Mouse (Mus musculus): ENCODE results near the gene Scfd2. TPM values are rescaled to one million over a fixed set of nuclear protein-coding genes. Genes with fewer than 3 reads are reported as not detected.

The Scfd2 gene
- polyA plus RNA-seq, 1 experiment from 2014 or later: 3.7 TPM

- H3K4me3 ChIP-seq (ENCODE audit: inconsistent target): no peak overlapping the region
- H3K79me2 ChIP-seq (ENCODE audit: inconsistent target): no peaks in the 10 kb centered on the region
- H3K27ac ChIP-seq: no peak overlapping the region
- WGBS (ENCODE audit: missing documents): 64% methylated on average over 4 of the region's 4 CpGs
- H3K36me3 ChIP-seq (ENCODE audit: inconsistent target): no peaks in the 10 kb centered on the region
Measured at GRCm38 (mm10) chr5:74365984-74366709, 165.4 kb downstream of the Scfd2 start.

GRCm38 (mm10) chr5:74365408-74365807 lies 166.2 kb downstream of the Scfd2 start:
- WGBS (ENCODE audit: missing documents): 94% methylated on average over 6 of the region's 6 CpGs
- Histone ChIP-seq H3K79me2 (ENCODE audit: inconsistent target) (no peaks in the 10 kb centered on the region), H3K27ac (no peak overlapping the region), H3K4me3 (ENCODE audit: inconsistent target) (no peak overlapping the region), H3K36me3 (ENCODE audit: inconsistent target) (no peaks in the 10 kb centered on the region)

DNA sequence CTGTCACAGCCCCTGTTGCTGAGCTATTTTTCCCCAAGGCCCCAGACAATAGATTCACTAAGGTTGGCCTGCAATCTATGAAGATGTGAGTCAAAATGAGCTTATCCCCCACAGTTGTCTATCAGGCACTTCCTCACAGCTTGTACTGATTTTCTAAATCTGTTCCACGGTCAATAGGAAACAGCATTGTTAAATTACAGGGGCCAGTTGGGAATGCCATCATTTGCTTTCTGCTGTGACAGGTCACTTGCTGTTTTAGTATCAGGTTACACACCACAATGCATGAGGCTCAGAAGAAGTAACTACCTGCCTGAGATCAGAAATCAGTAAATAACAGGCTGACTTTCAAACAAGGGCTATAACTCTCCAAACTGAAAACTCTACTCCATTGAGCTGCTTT lies 168.3 kb downstream of the Scfd2 start:
- no peak overlapping the region for H3K27ac ChIP-seq
- no peaks in the 10 kb centered on the region for H3K79me2 ChIP-seq (ENCODE audit: inconsistent target)
- H3K4me3 ChIP-seq (ENCODE audit: inconsistent target): no peak overlapping the region
- H3K36me3 ChIP-seq (ENCODE audit: inconsistent target): no peaks in the 10 kb centered on the region
- 91% methylated on average over 1 of the region's 1 CpGs for WGBS (ENCODE audit: missing documents)

GRCm38 (mm10) chr5:74361531-74361930 lies 170.0 kb downstream of the Scfd2 start:
- Histone ChIP-seq H3K27ac (no peak overlapping the region), H3K79me2 (ENCODE audit: inconsistent target) (no peaks in the 10 kb centered on the region), H3K36me3 (ENCODE audit: inconsistent target) (no peaks in the 10 kb centered on the region), H3K4me3 (ENCODE audit: inconsistent target) (no peak overlapping the region)
- WGBS (ENCODE audit: missing documents): 88% methylated on average over 5 of the region's 5 CpGs

GRCm38 (mm10) chr5:74358033-74358432 lies 173.5 kb downstream of the Scfd2 start:
- WGBS (ENCODE audit: missing documents): 94% methylated on average over 8 of the region's 8 CpGs
- Histone ChIP-seq H3K27ac (no peak overlapping the region), H3K4me3 (ENCODE audit: inconsistent target) (no peak overlapping the region), H3K79me2 (ENCODE audit: inconsistent target) (no peaks in the 10 kb centered on the region), H3K36me3 (ENCODE audit: inconsistent target) (no peaks in the 10 kb centered on the region)

DNA sequence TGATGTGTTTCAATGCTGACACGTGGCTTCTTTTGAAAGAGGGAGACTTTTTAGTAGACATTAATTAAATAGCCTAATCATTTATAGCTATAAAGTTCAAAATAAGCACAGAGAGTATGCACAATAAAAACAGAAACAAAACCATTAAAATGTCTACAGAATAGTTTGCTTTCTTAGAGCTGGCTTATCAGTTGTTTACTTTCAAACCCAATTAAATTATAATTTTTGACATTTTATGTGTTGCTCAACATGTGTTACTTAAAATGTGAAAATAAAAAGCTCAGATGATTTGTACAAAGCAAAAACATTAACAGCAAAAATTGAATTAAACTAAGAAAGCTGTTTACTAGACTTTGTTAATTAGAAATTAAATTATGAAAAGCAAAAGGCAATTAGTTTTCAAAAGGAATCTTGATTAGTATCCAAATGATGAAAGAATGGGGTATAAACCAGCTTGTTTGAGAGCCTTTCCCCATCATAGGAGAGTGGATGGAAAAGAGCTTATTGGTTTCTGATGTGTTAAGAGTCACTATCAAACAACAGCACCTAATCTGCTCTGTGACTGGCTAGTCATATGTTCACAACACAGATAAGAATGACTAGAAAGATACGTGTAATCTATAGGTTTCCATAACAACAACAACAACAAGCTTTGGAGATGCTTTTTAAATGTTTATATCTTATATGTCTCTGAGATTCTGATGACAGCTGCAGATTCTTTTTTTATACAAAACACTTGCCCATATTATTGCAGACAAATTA lies 176.0 kb downstream of the Scfd2 start:
- Histone ChIP-seq H3K4me3 (ENCODE audit: inconsistent target) (no peak overlapping the region), H3K27ac (no peak overlapping the region), H3K79me2 (ENCODE audit: inconsistent target) (no peaks in the 10 kb centered on the region), H3K36me3 (ENCODE audit: inconsistent target) (no peaks in the 10 kb centered on the region)
- WGBS (ENCODE audit: missing documents): 100% methylated on average over 2 of the region's 2 CpGs

DNA sequence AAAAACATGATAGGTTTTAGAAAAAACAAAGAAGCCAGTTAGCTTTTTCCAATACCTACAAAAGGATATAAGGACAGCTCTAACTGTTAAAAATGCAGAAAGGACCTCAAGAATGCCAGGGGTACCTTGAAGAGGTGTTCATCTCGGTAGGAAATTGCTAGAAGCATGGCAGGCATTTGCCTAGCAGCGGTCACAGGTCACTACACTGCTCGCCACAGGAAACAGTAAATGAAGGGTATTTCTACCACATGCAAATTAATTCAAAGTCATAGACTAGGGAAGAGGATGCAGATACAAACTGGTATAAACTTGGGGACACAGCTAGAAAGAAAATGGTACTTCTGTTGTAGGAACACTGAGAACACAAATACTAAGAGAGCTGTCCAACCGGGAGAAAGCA lies 180.7 kb downstream of the Scfd2 start:
- Histone ChIP-seq H3K79me2 (ENCODE audit: inconsistent target) (no peaks in the 10 kb centered on the region), H3K27ac (no peak overlapping the region), H3K36me3 (ENCODE audit: inconsistent target) (no peaks in the 10 kb centered on the region), H3K4me3 (ENCODE audit: inconsistent target) (no peak overlapping the region)
- 93% methylated on average over 4 of the region's 4 CpGs for WGBS (ENCODE audit: missing documents)

DNA sequence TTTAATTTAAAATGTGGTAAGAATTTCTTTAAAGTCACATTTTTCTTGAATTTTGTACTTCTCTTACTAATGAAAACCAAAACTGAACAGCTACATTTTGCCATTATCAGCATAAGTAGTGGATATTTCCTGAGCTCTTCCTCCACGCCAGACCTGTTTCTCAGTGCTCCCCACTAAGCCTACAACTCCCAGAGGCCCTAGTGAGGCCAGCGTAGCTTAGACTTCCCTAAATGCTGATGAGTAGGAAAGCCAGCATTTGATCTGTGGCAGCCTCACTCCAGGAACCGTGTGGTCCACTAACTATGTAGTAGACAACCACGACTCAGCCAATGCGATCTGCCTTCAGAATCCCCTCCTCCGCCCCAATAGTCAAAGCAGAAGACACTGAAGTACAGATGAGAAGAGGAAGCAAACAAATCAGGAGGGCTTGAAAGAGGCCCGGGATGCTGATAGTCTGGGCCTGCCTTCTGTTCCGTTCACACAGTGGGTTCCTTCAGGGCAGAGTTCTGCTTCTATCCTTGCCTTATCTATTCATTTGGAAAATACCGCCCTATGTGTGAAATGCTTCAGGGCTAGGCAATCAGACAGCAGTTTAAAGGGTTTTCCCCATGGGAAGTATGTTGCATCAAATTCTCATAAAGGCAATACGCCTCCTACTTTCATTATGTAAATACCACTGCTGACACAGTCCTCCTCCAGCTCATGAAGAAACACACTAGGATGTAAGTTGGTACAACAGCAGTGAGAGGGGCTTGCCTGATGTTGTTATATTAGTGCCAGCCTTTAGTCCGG lies 183.3 kb downstream of the Scfd2 start:
- Histone ChIP-seq H3K4me3 (ENCODE audit: inconsistent target) (no peak overlapping the region), H3K79me2 (ENCODE audit: inconsistent target) (no peaks in the 10 kb centered on the region), H3K27ac (no peak overlapping the region), H3K36me3 (ENCODE audit: inconsistent target) (no peaks in the 10 kb centered on the region)
- 60% methylated on average over 11 of the region's 11 CpGs for WGBS (ENCODE audit: missing documents)

- no peak overlapping the region for H3K4me3 ChIP-seq (ENCODE audit: inconsistent target)
- H3K36me3 ChIP-seq (ENCODE audit: inconsistent target): no peaks in the 10 kb centered on the region
- WGBS (ENCODE audit: missing documents): 70% methylated on average over 2 of the region's 2 CpGs
- H3K27ac ChIP-seq: no peak overlapping the region
- no peaks in the 10 kb centered on the region for H3K79me2 ChIP-seq (ENCODE audit: inconsistent target)
Measured at GRCm38 (mm10) chr5:74343045-74343444, 188.5 kb downstream of the Scfd2 start.

DNA sequence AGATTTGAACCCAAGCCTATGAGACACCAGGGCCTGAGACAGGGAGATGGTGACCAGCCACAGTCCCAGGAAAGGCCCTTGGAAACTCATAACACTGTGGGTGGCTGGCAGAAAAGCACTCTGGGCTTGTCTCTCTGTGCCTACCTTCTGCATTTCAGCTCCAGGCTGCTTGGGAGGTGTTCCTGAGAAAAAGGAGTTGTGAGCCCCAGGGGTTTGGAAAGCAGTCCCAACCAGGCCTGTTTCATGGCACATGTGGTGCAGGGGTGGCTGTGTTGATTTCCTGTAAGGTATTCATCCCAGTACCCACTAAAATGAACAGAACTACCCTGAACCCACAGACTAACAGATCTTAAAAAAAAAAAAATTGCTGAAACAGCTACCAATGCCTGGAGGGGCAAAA lies 189.0 kb downstream of the Scfd2 start:
- no peak overlapping the region for H3K4me3 ChIP-seq (ENCODE audit: inconsistent target)
- no peaks in the 10 kb centered on the region for H3K79me2 ChIP-seq (ENCODE audit: inconsistent target)
- H3K27ac ChIP-seq: no peak overlapping the region
- H3K36me3 ChIP-seq (ENCODE audit: inconsistent target): no peaks in the 10 kb centered on the region

DNA sequence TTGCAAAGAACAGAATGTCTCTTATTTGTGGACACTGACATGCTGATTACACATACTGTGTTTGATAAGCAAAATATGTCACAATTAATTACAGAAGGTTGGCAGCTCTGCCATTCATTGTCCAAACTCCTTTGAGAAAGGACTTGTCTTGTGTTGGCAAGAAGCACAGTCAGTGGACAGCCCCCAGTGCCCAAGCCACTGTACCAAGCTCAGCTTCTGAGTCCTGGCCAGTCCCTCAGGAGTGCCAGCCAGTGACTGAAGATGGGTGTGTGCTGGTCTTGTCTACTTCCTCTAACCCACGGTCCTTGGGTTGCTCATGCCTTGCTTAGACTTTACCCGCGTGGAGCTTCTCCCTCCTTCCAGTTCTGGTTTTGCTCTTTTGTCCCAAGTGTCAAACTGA lies 194.1 kb downstream of the Scfd2 start:
- Histone ChIP-seq H3K79me2 (ENCODE audit: inconsistent target) (no peaks in the 10 kb centered on the region), H3K27ac (no peak overlapping the region), H3K36me3 (ENCODE audit: inconsistent target) (no peaks in the 10 kb centered on the region), H3K4me3 (ENCODE audit: inconsistent target) (no peak overlapping the region)
- 65% methylated on average over 3 of the region's 3 CpGs for WGBS (ENCODE audit: missing documents)

- Histone ChIP-seq H3K79me2 (ENCODE audit: inconsistent target) (no peaks in the 10 kb centered on the region), H3K4me3 (ENCODE audit: inconsistent target) (no peak overlapping the region), H3K27ac (no peak overlapping the region), H3K36me3 (ENCODE audit: inconsistent target) (no peaks in the 10 kb centered on the region)
- WGBS (ENCODE audit: missing documents): 88% methylated on average over 12 of the region's 12 CpGs
Measured at GRCm38 (mm10) chr5:74336780-74337179, 194.8 kb downstream of the Scfd2 start.

- 97% methylated on average over 3 of the region's 3 CpGs for WGBS (ENCODE audit: missing documents)
- no peak overlapping the region for H3K4me3 ChIP-seq (ENCODE audit: inconsistent target)
- H3K79me2 ChIP-seq (ENCODE audit: inconsistent target): no peaks in the 10 kb centered on the region
- no peaks in the 10 kb centered on the region for H3K36me3 ChIP-seq (ENCODE audit: inconsistent target)
- H3K27ac ChIP-seq: no peak overlapping the region
Measured at GRCm38 (mm10) chr5:74333258-74333657, 198.3 kb downstream of the Scfd2 start.

- 88% methylated on average over 6 of the region's 6 CpGs for WGBS (ENCODE audit: missing documents)
- H3K4me3 ChIP-seq (ENCODE audit: inconsistent target): no peak overlapping the region
- H3K79me2 ChIP-seq (ENCODE audit: inconsistent target): no peaks in the 10 kb centered on the region
- no peak overlapping the region for H3K27ac ChIP-seq
- no peaks in the 10 kb centered on the region for H3K36me3 ChIP-seq (ENCODE audit: inconsistent target)
Measured at GRCm38 (mm10) chr5:74326228-74326627, 205.3 kb downstream of the Scfd2 start.

Measured in macrophage (primary cell).